Mouse (Mus musculus) inflammation-experienced regulatory T-cells, adult 6 months (primary cell): Measurements from ENCODE around the gene Dtx3. TPM values are rescaled to one million over a fixed set of nuclear protein-coding genes. Genes with fewer than 3 reads are reported as not detected.
"Not testable (repeated sequence)": the region's sequence is repeated elsewhere in the genome, so short reads cannot be mapped to it uniquely, and the experiment has no call there.

ENCODE experiments used
- ATAC-seq: one replicate; pipeline ENCODE4 v1.8.0; 2017
- polyA plus RNA-seq, 3 experiments: library from polyadenylated mRNA; unstranded; fragments of 100-300 nt; shearing (Covaris generic); gene quantifications; one replicate each; pipeline ENCODE4 v1.2.1; 2017

Gene Dtx3
- polyA plus RNA-seq, 3 experiments from 2014 or later = 35.2 to 56.0 (median 47.0) TPM

- ATAC-seq = peak; percentile 24
Observed at GRCm38 (mm10) chr10:127165654-127166403, 29.7 kb downstream of the Dtx3 start.

DNA sequence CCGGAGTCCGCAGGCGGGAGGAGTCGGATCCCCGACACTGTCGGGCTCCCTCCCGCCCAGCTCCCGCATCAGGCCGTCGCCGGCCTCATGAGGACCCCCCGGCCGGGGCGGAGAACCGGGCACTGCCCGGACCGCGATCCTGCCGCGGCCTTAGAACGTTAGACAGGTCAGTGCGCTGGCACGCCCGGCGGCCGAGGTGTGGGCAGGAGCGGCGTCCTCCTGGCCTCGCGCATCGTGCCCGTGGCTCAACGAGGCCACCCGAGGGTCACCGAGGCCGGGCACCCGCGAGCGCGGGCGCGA is 30.2 kb downstream of the Dtx3 start:
- no peak for ATAC-seq

- ATAC-seq = peak; percentile 35
Observed at GRCm38 (mm10) chr10:127164631-127165353, 30.7 kb downstream of the Dtx3 start, which contains the start of gene B4galnt1. Gene B4galnt1, plus strand, starts transcription at chr10:127165225.

GRCm38 (mm10) chr10:127164190-127164589 is 31.3 kb downstream of the Dtx3 start:
- no peak for ATAC-seq

DNA sequence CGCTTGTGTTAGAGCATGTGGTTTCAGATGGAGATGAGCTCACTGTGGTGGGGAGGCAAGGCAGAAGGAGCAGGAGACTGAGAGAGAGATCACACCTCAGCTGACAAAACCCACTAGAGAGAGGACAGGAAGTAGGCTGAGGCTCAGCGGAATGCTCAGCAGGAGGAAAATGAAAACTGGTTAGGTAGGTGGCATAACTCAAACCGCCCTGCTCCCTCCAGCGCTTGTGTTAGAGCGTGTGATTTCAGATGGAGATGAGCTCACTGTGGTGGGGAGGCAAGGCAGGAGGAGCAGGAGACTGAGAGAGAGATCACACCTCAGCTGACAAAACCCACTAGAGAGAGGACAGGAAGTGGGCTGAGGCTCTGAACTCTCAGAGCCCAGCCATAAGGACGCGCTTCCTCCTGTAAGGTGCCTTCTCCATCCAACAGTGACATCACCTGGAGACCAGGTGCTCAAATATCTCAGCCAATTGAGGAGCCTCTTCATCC is 32.7 kb downstream of the Dtx3 start:
- peak; percentile 72 for ATAC-seq

- no peak for ATAC-seq
Observed at GRCm38 (mm10) chr10:127160728-127161127, 34.8 kb downstream of the Dtx3 start.

- ATAC-seq = no peak
Observed at GRCm38 (mm10) chr10:127160081-127160480, 35.4 kb downstream of the Dtx3 start.

GRCm38 (mm10) chr10:127158471-127158870 is 37.1 kb downstream of the Dtx3 start:
- ATAC-seq = no peak

GRCm38 (mm10) chr10:127156511-127156910 is 39.0 kb downstream of the Dtx3 start:
- no peak for ATAC-seq

DNA sequence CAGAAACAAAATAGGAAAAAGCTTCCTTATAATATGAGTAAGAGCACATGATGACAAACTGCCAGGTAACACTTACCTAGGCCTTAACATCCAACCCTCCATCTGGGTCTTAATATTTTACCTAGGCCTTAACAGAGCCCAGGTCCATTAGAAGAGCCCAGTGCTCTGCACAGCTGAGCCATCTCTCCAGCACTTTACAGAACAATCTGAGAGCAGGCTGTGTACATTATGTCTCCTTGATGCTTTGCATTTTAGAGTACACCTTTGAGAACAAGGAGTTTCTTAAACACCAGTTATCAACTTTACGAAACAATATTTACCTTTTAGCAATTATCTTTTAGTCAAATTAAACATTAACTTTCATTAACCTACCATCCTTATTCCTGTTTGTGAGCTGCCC is 39.4 kb downstream of the Dtx3 start:
- ATAC-seq = no peak

DNA sequence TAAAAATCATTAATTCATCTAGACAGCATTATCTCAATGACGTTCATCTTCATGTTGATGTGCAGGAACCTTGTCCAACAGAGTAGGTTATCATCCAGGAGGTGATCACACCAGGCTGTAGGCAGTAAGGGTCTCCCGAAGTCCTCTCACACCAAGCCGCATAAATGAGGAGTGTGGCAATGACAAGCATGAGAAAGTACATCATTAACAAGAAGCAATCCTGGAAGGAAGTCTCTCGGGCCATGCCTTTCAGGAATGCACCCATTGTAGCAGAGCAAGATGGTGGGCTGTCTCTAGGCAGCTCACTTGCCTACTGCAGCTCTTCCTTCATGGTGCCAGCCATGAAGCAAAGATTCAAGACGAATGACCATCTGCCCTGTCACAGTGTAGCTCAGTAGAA is 40.9 kb downstream of the Dtx3 start:
- no peak for ATAC-seq

DNA sequence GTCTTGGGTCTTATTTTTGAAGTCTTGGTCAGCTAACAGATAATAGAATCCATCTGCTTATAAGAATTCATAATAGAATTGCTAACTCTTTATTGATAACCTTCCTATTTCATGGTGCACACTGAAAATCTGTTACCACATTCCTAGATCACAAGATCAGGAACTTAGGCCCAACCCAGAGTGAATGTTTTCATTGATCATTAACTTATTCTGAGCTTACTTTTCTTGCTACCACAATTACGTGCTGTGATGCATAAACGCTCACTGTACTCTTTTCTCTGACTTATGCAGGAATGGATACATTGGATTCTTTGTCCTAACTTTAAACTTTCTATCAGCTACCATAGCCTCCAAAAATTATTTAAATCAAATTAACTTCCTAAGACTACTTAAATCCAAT is 41.3 kb downstream of the Dtx3 start:
- no peak for ATAC-seq

DNA sequence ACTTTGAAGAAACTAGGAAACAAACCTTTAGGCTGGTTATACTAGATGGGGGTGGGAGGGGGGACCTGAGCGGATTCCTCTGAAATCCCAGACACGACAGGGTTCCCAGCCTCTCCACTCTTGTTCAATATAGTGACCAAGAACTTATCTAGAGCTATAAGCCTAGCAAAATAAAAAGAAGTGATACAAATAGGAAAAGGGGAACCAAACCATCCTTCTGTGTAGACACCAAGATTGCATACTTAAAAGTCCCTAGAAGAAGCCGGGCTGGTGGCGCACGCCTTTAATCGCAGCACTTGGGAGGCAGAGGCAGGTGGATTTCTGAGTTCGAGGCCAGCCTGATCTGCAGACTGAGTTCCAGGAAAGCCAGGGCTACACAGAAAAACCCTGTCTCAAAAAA is 42.2 kb downstream of the Dtx3 start:
- ATAC-seq = no peak

DNA sequence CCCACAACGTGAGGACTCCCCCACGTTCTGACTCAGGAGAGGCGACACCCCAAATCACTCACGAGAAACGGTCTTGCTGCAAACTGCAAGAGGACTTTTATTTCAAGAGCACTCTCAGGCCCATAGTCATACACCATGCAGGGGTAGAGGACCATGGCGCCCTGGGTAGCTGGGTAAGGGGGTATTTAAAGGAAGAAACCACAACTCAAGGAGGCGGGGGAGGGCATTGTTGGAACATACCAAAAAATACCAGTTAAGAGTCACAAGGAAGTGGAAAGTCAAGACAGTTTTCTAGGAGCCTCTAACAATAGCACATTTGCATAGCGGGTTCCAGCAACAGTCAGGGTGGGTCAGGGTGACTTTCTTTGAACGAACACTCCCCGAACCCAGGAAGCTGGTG is 43.0 kb downstream of the Dtx3 start:
- ATAC-seq = not testable (repeated sequence)

DNA sequence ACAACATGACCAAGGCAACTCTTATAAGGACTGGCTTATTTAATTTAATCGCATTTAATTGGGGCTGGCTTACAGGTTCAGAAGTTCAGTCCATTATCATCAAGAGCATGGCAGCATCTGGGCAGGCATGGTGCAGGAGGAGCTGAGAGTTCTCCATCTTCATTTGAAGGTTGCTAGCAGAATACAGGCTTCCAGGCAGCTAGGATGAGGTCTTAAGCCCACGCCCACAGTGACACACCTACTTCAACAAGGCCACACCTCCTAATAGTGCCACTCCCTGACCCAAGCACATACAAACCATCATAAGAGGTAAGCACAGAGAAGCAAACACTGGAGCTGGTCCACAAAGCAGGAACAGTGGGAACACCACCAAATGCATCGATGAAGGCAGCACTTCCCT is 44.3 kb downstream of the Dtx3 start:
- ATAC-seq = not testable (repeated sequence)

GRCm38 (mm10) chr10:127150471-127150872 is 45.1 kb downstream of the Dtx3 start:
- ATAC-seq = peak; percentile 74

DNA sequence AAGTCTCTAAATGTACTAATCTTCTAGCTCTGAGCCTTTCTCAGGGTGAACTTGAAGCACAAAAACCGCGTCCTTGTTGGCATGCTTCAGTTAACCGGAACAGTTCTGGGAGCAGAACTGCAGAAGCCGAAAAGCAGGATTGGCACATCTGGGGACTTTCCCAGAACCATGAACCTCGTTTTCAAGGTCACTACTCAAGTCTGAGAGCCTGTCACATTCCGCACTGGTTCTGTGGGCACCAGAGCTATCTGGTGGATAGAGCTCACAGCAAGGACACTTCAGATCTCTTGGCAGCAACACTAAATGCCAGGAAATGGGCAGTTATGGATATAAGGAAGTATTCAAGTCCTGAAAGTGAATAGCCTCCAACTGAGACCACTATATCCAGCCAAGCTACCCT is 48.4 kb downstream of the Dtx3 start:
- no peak for ATAC-seq

GRCm38 (mm10) chr10:127145303-127145702 is 50.2 kb downstream of the Dtx3 start:
- ATAC-seq = no peak

DNA sequence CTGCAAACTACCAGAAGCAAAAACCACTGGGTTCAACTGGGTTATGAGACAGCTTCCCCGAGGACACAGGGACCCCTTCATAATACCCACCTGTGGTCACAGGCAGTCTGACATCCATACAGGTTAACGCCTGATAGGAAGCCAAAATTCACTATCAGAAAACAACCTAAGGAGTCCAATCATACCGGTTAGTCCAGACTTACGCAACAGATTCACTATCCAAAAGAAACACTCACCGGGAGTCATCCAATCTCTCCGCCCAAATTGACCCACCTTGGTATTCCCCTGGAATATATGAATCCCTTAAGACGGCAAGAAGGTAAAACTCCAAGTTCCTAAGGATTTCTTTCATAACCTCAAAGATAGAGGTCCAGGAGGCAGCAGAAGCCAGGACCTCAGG is 51.0 kb downstream of the Dtx3 start:
- ATAC-seq = no peak

- ATAC-seq = no peak
Observed at GRCm38 (mm10) chr10:127143228-127143627, 52.3 kb downstream of the Dtx3 start.

DNA sequence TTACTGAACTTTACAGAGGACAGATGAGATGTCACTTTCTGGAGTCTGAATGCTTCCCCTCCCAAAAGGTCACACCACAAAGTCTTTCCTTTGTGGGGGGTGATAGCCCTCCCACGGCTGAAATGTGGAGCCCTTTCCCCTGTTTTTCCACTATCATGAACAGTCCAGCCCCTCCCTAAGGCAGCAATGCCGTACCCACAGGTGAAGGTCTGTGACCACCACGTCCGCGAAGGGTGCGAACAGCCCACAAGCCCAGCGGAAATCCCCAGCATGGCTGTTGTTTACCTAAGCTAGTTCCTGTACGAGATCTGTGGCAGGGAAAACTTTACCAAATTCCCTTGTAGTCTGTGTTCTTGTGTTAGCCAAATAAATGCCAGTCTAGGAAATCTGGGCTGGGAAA is 54.0 kb downstream of the Dtx3 start:
- peak; percentile 74 for ATAC-seq

DNA sequence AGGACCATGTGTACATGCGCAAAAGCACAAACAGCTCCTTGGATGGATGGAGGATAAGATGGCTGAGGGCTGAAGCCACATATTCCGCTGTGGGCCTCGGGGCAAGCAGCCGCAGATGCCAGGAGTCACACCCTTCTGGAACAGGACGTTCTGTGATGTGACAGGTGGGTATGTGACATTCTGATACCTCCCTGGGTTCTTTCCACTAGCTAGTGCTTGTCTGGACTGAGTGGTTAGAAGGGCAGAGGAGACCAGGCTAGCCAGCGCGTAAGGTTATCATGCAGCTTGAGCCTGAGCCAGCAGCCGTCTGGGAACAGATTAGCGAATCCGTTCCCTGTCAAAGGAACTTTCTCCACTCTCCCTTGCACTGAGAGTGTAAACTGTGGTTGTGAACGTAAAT is 54.6 kb downstream of the Dtx3 start:
- peak; percentile 28 for ATAC-seq
